Mouse (Mus musculus) urinary bladder, postnatal 14 days (tissue): ENCODE results near the gene Chil4.
"Not testable (repeated sequence)": the region's sequence is repeated elsewhere in the genome, so short reads cannot be mapped to it uniquely, and the experiment has no call there.

ENCODE experiments used
- DNase-seq: peaks from one replicate; pipeline ENCODE4 v3.0.0; 2021; ENCODE audit warnings: low spot score

The Chil4 gene

GRCm38 (mm10) chr3:106219407-106219806 lies at the start of gene Chil4:
Chil4 (minus strand) TSS chr3:106219507.
- no peak for DNase-seq

GRCm38 (mm10) chr3:106265854-106266253 lies 46.5 kb upstream of the Chil4 start:
- no peak for DNase-seq

- DNase-seq = no peak
These were observed 45.5 kb upstream of the Chil4 start for GRCm38 (mm10) chr3:106264854-106265253.

GRCm38 (mm10) chr3:106257076-106257475 lies 37.8 kb upstream of the Chil4 start:
- DNase-seq = not testable (repeated sequence)

GRCm38 (mm10) chr3:106252719-106253118 lies 33.4 kb upstream of the Chil4 start:
- no peak for DNase-seq

- not testable (repeated sequence) for DNase-seq
These were observed 31.6 kb upstream of the Chil4 start for GRCm38 (mm10) chr3:106250763-106251399.

GRCm38 (mm10) chr3:106247369-106247768 lies 28.1 kb upstream of the Chil4 start:
- not testable (repeated sequence) for DNase-seq

- not testable (repeated sequence) for DNase-seq
These were observed 20.9 kb upstream of the Chil4 start for GRCm38 (mm10) chr3:106240210-106240609.

GRCm38 (mm10) chr3:106239196-106239791 lies 20.0 kb upstream of the Chil4 start:
- no peak for DNase-seq

- DNase-seq = not testable (repeated sequence)
These were observed 4.1 kb upstream of the Chil4 start for GRCm38 (mm10) chr3:106223391-106223790.

- no peak for DNase-seq
These were observed 2.4 kb upstream of the Chil4 start for GRCm38 (mm10) chr3:106221625-106222265.

GRCm38 (mm10) chr3:106218284-106218954 lies 888 bp downstream of the Chil4 start:
- DNase-seq = not testable (repeated sequence)

GRCm38 (mm10) chr3:106198030-106198429 lies 21.3 kb downstream of the Chil4 start:
- DNase-seq = not testable (repeated sequence)

GRCm38 (mm10) chr3:106197246-106197645 lies 22.1 kb downstream of the Chil4 start:
- DNase-seq = not testable (repeated sequence)

GRCm38 (mm10) chr3:106196276-106196675 lies 23.0 kb downstream of the Chil4 start:
- DNase-seq = no peak

- no peak for DNase-seq
These were observed 23.8 kb downstream of the Chil4 start for GRCm38 (mm10) chr3:106195486-106195885.

- DNase-seq = no peak
These were observed 31.3 kb downstream of the Chil4 start for GRCm38 (mm10) chr3:106187991-106188390.

- no peak for DNase-seq
These were observed 41.7 kb downstream of the Chil4 start for GRCm38 (mm10) chr3:106177509-106178189.

GRCm38 (mm10) chr3:106174971-106175370 lies 44.3 kb downstream of the Chil4 start:
- DNase-seq = not testable (repeated sequence)

- DNase-seq = not testable (repeated sequence)
These were observed 46.8 kb downstream of the Chil4 start for GRCm38 (mm10) chr3:106172506-106172905.

- no peak for DNase-seq
These were observed 48.1 kb downstream of the Chil4 start for GRCm38 (mm10) chr3:106171135-106171731.
